In the genomic region with DNA sequence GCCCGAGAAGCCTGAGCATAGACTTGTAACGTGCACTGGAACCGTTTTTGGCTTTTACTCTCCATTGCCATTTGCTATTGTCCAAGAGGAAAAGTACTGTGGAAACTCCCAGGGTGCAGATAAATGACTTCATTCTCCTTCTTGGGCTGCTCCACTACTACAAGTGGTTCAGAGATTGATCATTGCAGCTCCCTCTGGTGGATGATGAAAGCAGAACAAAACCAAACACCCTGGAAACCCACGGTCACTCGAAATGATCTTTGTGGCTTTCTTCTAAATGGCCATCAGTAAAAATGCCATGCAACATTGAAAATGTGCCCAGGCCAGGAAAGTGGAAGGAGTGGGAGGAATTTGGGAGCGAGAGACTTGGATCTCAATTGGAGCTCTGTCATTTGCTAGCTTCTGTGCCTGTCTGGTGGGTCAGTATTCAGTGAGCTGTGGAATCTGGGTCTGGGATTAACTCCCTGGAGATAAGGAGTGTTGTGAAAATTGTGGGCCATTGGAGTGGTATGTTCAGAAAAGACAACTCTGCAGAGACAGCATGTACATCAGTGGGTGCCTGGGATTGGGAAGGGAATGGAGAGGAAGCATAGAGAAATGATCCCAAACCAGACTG, we compare ENCODE assay signal across 8 mouse cellular contexts.
A peak's percentile ranks its signal among the peaks of the same experiment; 100 is the strongest.
DNase-seq lines count a peak whose midpoint lies in the region; ATAC-seq and TF ChIP-seq lines count a peak whose summit lies in the region.
"Had no signal": no experiment of that assay in that cellular context is flagged by ENCODE, and none has a peak within 500 bp of the region (broad histone marks: within the 10 kb centered on the region; RNA-seq: fewer than 3 reads in every experiment).

No protein-coding gene starts in this region.

- WGBS in lung, adult 2 months = 17% methylated on average over 6 of the region's 6 CpGs
- WGBS in neural tube, embryonic 15.5 days = 24% methylated on average over 6 of the region's 6 CpGs

- intact Hi-C loops in heart, postnatal 10 days (cut with DNase I) = loop anchor here (1.0 to 2.0 kb wide), 3 partner anchors 42 to 161 kb away; no protein-coding TSS in a partner anchor

- peak; percentile 85 for ATAC-seq in neural tube, embryonic 15.5 days (ENCODE audit: low FRiP score)

- no peaks in the 10 kb centered on the region for H3K36me3 ChIP-seq in neural tube, embryonic 15.5 days
- H3K36me3 ChIP-seq: liver, embryonic 15.5 days had no signal

- H3K9ac ChIP-seq in neural tube, embryonic 15.5 days (replicated peaks) = no peak overlapping the region
- H3K9ac ChIP-seq: liver, embryonic 15.5 days had no signal

- peaks cover 5% of the 10 kb centered on the region for H3K4me1 ChIP-seq in lung, adult 2 months (ENCODE audit: control insufficient read depth, insufficient read depth, low read length)
- no peaks in the 10 kb centered on the region for H3K4me1 ChIP-seq in neural tube, embryonic 15.5 days
- H3K4me1 ChIP-seq: liver, embryonic 15.5 days had no signal

- TF ChIP-seq POLR2A in lung, adult 2 months (IDR thresholded peaks at IDR 0.05; ENCODE audit: borderline replicate concordance, extremely low read depth, low read depth, low read length) = no peak

- H3K4me2 ChIP-seq in neural tube, embryonic 15.5 days = no peak overlapping the region
- H3K4me2 ChIP-seq: liver, embryonic 15.5 days had no signal

- peak; percentile 33 for DNase-seq in MEL-GATA-1-ER (ENCODE audit: extremely low read depth, low read depth)
- peak; percentile 90 for DNase-seq in brain, adult 2 months (ENCODE audit: low read depth, low spot score)
- DNase-seq in fibroblast of lung, adult 2 months (ENCODE audit: low read depth) = peak; percentile 56
- DNase-seq in heart, postnatal 10 days = peak; percentile 83 to 84
- DNase-seq in kidney, postnatal 14 days = peak; percentile 74
- peak; percentile 28 for DNase-seq in lung, adult 2 months

- peak; percentile 40 for TF ChIP-seq CTCF in lung, adult 2 months (IDR thresholded peaks at IDR 0.05; ENCODE audit: insufficient read depth, low read length)

- no peak overlapping the region for H3K27ac ChIP-seq in neural tube, embryonic 15.5 days (replicated peaks)
- H3K27ac ChIP-seq: liver, embryonic 15.5 days had no signal

- no peaks in the 10 kb centered on the region for H3K27me3 ChIP-seq in neural tube, embryonic 15.5 days (replicated peaks)
- H3K27me3 ChIP-seq: liver, embryonic 15.5 days had no signal

- H3K9me3 ChIP-seq in neural tube, embryonic 15.5 days (replicated peaks) = no peaks in the 10 kb centered on the region
- H3K9me3 ChIP-seq: liver, embryonic 15.5 days had no signal

- no peak overlapping the region for H3K4me3 ChIP-seq in lung, adult 2 months (replicated peaks; ENCODE audit: extremely low read depth, low read depth, low read length)
- no peak overlapping the region for H3K4me3 ChIP-seq in neural tube, embryonic 15.5 days (replicated peaks)
- H3K4me3 ChIP-seq: liver, embryonic 15.5 days had no signal

Comparison
In these comparisons a context has a peak if more than half of its experiments do, and no peak if none do; other contexts are left out.
1. DNase-seq: peak in every context shown above with its lines; median percentile 90 in brain, adult 2 months; 84 in heart, postnatal 10 days; 74 in kidney, postnatal 14 days; 56 in fibroblast of lung, adult 2 months; 33 in MEL-GATA-1-ER; 28 in lung, adult 2 months.